ENCODE assay signal across 22 mouse cellular contexts in genomic region chr2:62398115-62398875, GRCm38 (mm10). TPM values are rescaled to one million over a fixed set of nuclear protein-coding genes. Genes with fewer than 3 reads are reported as not detected.
DNase-seq lines count a peak whose midpoint lies in the region; ATAC-seq lines count a peak whose summit lies in the region.
"Had no signal": no experiment of that assay in that cellular context is flagged by ENCODE, and none has a peak within 500 bp of the region (broad histone marks: within the 10 kb centered on the region; RNA-seq: fewer than 3 reads in every experiment).

No protein-coding gene starts in this region.

- H3K9me3 ChIP-seq in forebrain, embryonic 14.5 days (replicated peaks; ENCODE audit: control insufficient read depth, low read length) = no peaks in the 10 kb centered on the region
- H3K9me3 ChIP-seq: embryonic facial prominence, embryonic 12.5 days; forebrain, embryonic 12.5 days; heart, embryonic 15.5 days; hindbrain, embryonic 10.5 days; hindbrain, embryonic 15.5 days had no signal

- no peaks in the 10 kb centered on the region for H3K4me1 ChIP-seq in forebrain, embryonic 14.5 days (ENCODE audit: control insufficient read depth, insufficient read depth, low read length)
- H3K4me1 ChIP-seq: embryonic facial prominence, embryonic 12.5 days; forebrain, embryonic 12.5 days; heart, embryonic 15.5 days; hindbrain, embryonic 10.5 days; hindbrain, embryonic 15.5 days had no signal

- no peak overlapping the region for H3K4me3 ChIP-seq in forebrain, embryonic 14.5 days (ENCODE audit: low read depth, low read length)
- H3K4me3 ChIP-seq: embryonic facial prominence, embryonic 12.5 days; forebrain, embryonic 12.5 days; heart, adult 2 months; heart, embryonic 15.5 days; hindbrain, embryonic 10.5 days; hindbrain, embryonic 15.5 days had no signal

- ATAC-seq in granulocyte monocyte progenitor cell, adult 5-6 weeks (replicated peaks; ENCODE audit: poor library complexity, severe bottlenecking) = peak; percentile 66
- ATAC-seq in forebrain, embryonic 14.5 days = no peak
- ATAC-seq: forebrain, postnatal 0 days; intestine, embryonic 16.5 days had no signal

- no peak overlapping the region for H3K9ac ChIP-seq in forebrain, embryonic 14.5 days (ENCODE audit: low read length)
- H3K9ac ChIP-seq: embryonic facial prominence, embryonic 12.5 days; forebrain, embryonic 12.5 days; forebrain, postnatal 0 days; heart, embryonic 15.5 days; hindbrain, embryonic 15.5 days had no signal

- H3K27ac ChIP-seq in forebrain, embryonic 14.5 days (ENCODE audit: low read depth, low read length) = no peak overlapping the region
- H3K27ac ChIP-seq: embryonic facial prominence, embryonic 12.5 days; forebrain, embryonic 12.5 days; heart, adult 2 months; heart, embryonic 15.5 days; hindbrain, embryonic 10.5 days; hindbrain, embryonic 15.5 days had no signal

- 90% methylated on average over 2 of the region's 2 CpGs for WGBS in forebrain, embryonic 14.5 days

- peak; percentile 68 for DNase-seq in heart, adult 11 months
- DNase-seq in heart, postnatal 14 days = no peak
- peak; percentile 22 for DNase-seq in 3T3-L1 (ENCODE audit: low read depth, low spot score)
- peak; percentile 67 for DNase-seq in Muller cell, postnatal 12 days (ENCODE audit: inconsistent ontology term)
- no peak for DNase-seq in left cerebral cortex, adult 8-10 months (ENCODE audit: low spot score in 2 of 2)
- no peak for DNase-seq in forebrain, embryonic 14.5 days (ENCODE audit: low spot score)
- no peak for DNase-seq in adrenal gland, adult 8-10 months
- DNase-seq: adrenal gland, adult 2 months; adrenal gland, postnatal 36 days; cerebellum, adult 2 months; cerebellum, postnatal 10 days; forebrain, postnatal 0 days; gastrocnemius, postnatal 25 days; heart, adult 2 months had no signal

- no peak overlapping the region for H3K4me2 ChIP-seq in forebrain, embryonic 14.5 days (ENCODE audit: low read length)
- H3K4me2 ChIP-seq: embryonic facial prominence, embryonic 12.5 days; forebrain, embryonic 12.5 days; heart, embryonic 11.5 days; heart, embryonic 15.5 days; hindbrain, embryonic 15.5 days had no signal

- intact Hi-C loops in heart, postnatal 14 days (cut with DNase I) = no loop called here

- no peaks in the 10 kb centered on the region for H3K36me3 ChIP-seq in forebrain, embryonic 14.5 days (ENCODE audit: control insufficient read depth, insufficient read depth, low read length)
- H3K36me3 ChIP-seq: embryonic facial prominence, embryonic 12.5 days; forebrain, embryonic 12.5 days; heart, embryonic 15.5 days; hindbrain, embryonic 10.5 days; hindbrain, embryonic 15.5 days had no signal

- no peaks in the 10 kb centered on the region for H3K27me3 ChIP-seq in forebrain, embryonic 14.5 days (replicated peaks; ENCODE audit: control insufficient read depth, insufficient read depth, low read length)
- H3K27me3 ChIP-seq: embryonic facial prominence, embryonic 12.5 days; forebrain, embryonic 12.5 days; heart, embryonic 15.5 days; hindbrain, embryonic 15.5 days had no signal

RNA-seq across cellular contexts. Expression of gene Dpp4, which starts 13.7 kb away (rescaled TPM):
- total RNA-seq in heart, postnatal 14 days (2021) = 1 to 10 TPM; 7.2 to 8.2 TPM
- 11.0 and 13.8 TPM in 2 replicates for total RNA-seq in granulocyte monocyte progenitor cell, adult 5-6 weeks (2014; fragmentation: Nextera tagmentation)
- 14.6 and 15.2 TPM in 2 replicates for total RNA-seq in granulocyte monocyte progenitor cell, adult 5-6 weeks (2017)
- total RNA-seq in left cerebral cortex, adult 8-10 months (2022) = 1 to 10 TPM; 1.9 to 3.3 (median 2.6) TPM
- 1.6 and 1.7 TPM in 2 replicates for polyA plus RNA-seq in forebrain, embryonic 14.5 days (2014; fragmentation: Nextera tagmentation; extraction: Ambion mirVana)
- total RNA-seq in adrenal gland, adult 8-10 months (2022) = 1 to 10 TPM; 1.3 to 3.5 (median 2.3) TPM

Comparison
In these comparisons a context has a peak if more than half of its experiments do, and no peak if none do; other contexts are left out.
1. DNase-seq: peak in heart, adult 11 months (single experiment), 3T3-L1 (single experiment) and Muller cell, postnatal 12 days (single experiment); none in heart, postnatal 14 days (0 of 2), left cerebral cortex, adult 8-10 months (0 of 2), forebrain, embryonic 14.5 days (single experiment) and adrenal gland, adult 8-10 months (single experiment).